Mouse (Mus musculus): ENCODE data around the gene Adamts10. TPM values are rescaled to one million over a fixed set of nuclear protein-coding genes. Genes with fewer than 3 reads are reported as not detected.

The Adamts10 gene
- polyA plus RNA-seq, 1 experiment from 2014 or later, result 36.4 TPM

DNA sequence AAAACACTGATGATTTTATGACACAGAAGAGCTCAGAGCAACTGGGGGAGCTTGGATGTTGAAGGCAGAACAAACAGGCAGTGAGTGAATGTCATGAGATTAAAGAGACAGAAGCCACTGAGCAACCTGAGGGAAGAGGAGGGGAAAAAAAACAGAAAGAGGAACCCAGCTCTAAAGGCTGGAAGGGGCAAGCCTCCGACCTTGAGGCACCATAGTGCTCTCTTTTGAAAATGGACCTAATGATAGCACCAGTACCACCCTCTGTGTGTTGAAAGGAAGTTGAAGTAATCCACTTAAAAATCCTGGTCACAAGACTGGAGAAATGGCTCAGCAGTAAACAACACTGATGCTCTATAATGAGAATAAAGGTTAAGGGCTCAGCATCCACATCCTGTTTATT lies 40.6 kb downstream of the Adamts10 start:
- H3K27ac ChIP-seq (ENCODE audit: low read depth, low read length), result no peak overlapping the region
- no peak overlapping the region for H3K4me3 ChIP-seq (ENCODE audit: low read depth, low read length)
- no peaks in the 10 kb centered on the region for H3K9me3 ChIP-seq (replicated peaks; ENCODE audit: control insufficient read depth, low read length)
- no peak overlapping the region for H3K9ac ChIP-seq (ENCODE audit: low read depth, low read length)
- H3K27me3 ChIP-seq (ENCODE audit: control insufficient read depth, insufficient read depth, low read length), result no peaks in the 10 kb centered on the region
- no peaks in the 10 kb centered on the region for H3K4me1 ChIP-seq (ENCODE audit: control insufficient read depth, insufficient read depth, low read length)
- WGBS (ENCODE audit: insufficient replicate concordance), result 58% methylated on average over 1 of the region's 1 CpGs
- H3K36me3 ChIP-seq (ENCODE audit: control insufficient read depth, insufficient read depth, low read length), result no peaks in the 10 kb centered on the region
- no peak for ATAC-seq (replicated peaks; ENCODE audit: insufficient number of reproducible peaks, low FRiP score, low TSS enrichment)
- no peak overlapping the region for H3K4me2 ChIP-seq

DNA sequence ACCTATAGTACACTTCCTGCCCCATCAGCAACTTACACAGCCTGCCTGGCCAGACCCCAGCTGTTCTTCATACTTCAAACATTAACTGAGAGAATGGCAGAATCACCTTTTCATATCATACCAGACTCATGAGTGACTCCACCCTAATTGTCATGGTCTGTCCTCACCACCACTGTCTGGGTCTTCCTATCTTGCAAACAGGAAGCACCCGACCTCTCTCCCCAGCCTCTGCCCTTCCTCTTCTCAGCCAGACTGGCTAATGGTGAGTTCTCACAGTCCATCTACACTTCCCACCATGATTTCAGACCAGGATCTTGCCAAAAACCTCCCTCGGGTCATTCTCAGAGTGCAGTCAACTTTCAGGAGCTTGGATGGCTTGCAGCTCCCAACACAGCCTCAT lies 42.2 kb downstream of the Adamts10 start:
- no peak for ATAC-seq (replicated peaks; ENCODE audit: insufficient number of reproducible peaks, low FRiP score, low TSS enrichment)
- H3K4me1 ChIP-seq (ENCODE audit: control insufficient read depth, insufficient read depth, low read length), result no peaks in the 10 kb centered on the region
- H3K9ac ChIP-seq (ENCODE audit: low read depth, low read length), result no peak overlapping the region
- no peaks in the 10 kb centered on the region for H3K9me3 ChIP-seq (replicated peaks; ENCODE audit: control insufficient read depth, low read length)
- WGBS (ENCODE audit: insufficient replicate concordance), result 55% methylated on average over 2 of the region's 2 CpGs
- no peaks in the 10 kb centered on the region for H3K27me3 ChIP-seq (ENCODE audit: control insufficient read depth, insufficient read depth, low read length)
- no peak overlapping the region for H3K4me2 ChIP-seq
- H3K27ac ChIP-seq (ENCODE audit: low read depth, low read length), result no peak overlapping the region
- no peak overlapping the region for H3K4me3 ChIP-seq (ENCODE audit: low read depth, low read length)
- H3K36me3 ChIP-seq (ENCODE audit: control insufficient read depth, insufficient read depth, low read length), result no peaks in the 10 kb centered on the region

DNA sequence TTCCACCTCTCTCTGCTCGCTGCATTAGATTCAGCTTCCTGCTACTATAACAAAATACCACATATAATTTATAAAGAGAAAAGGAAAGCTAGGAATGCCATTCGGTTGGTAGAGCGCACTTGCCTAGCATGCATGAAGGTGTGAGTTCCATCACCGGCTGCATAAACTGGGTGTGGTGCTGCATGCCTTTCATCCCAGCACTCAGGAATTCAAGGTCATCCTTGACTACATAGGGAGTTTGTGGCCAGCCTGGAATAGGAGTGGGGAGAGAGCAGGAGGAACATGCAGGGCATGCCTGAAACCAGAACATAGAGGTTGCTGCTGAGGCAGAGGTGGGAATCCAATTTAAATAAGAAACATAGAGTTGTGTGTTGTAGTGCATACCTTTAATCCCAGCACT lies 60.1 kb downstream of the Adamts10 start:
- Histone ChIP-seq H3K36me3 (ENCODE audit: control insufficient read depth, insufficient read depth, low read length) (no peaks in the 10 kb centered on the region), H3K27me3 (ENCODE audit: control insufficient read depth, insufficient read depth, low read length) (no peaks in the 10 kb centered on the region; the same call in none of the 2 replicates), H3K4me1 (ENCODE audit: control insufficient read depth, insufficient read depth, low read length) (no peaks in the 10 kb centered on the region), H3K27ac (ENCODE audit: low read depth, low read length) (no peak overlapping the region), H3K4me3 (ENCODE audit: low read depth, low read length) (no peak overlapping the region), H3K9me3 (replicated peaks; ENCODE audit: control insufficient read depth, low read length) (no peaks in the 10 kb centered on the region), H3K9ac (ENCODE audit: low read depth, low read length) (no peak overlapping the region), H3K4me2 (no peak overlapping the region)
- 81% methylated on average over 4 of the region's 4 CpGs for WGBS (ENCODE audit: insufficient replicate concordance)
- no peak for ATAC-seq (replicated peaks; ENCODE audit: insufficient number of reproducible peaks, low FRiP score, low TSS enrichment)

DNA sequence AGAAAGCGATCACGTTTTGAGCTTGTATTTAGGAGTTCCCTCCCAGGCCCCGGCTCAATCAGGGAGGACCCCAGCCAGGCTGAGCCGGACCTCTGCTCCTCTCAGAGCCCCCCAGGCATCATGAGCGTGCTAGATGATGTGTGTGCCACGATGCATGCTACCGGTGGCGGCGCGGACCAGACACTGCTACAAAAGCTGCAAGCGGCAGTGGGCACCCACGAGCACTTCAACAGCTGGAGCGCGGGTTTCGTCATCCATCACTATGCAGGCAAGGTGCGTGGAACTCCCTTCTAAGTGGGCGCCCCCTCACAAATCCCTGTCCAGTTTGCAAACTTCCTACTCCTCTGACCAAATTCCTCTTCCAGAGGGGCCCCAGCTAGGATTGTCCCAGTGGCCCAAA lies 62.0 kb downstream of the Adamts10 start:
- 57% methylated on average over 17 of the region's 17 CpGs for WGBS (ENCODE audit: insufficient replicate concordance)

DNA sequence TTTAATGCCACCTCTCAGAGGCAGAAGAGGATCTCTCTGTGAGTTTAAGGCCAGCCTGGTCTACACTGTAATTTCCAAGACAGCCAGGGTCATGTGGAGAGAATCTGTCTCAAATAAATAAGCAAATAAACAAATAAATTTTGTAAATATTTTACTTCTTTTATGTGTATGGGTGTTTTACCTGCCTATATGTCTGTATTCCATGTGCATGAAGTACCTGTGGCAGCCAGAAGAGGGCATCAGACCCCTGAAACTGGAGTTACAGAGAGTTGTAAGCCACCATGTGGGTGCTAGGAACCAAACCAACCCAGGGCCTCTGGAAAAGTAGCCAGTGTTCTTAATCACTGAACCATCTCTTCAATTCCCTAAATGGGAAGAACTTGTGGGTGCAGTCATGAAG lies 73.3 kb downstream of the Adamts10 start:
- H3K4me3 ChIP-seq (ENCODE audit: low read depth, low read length), result no peak overlapping the region
- no peak overlapping the region for H3K27ac ChIP-seq (ENCODE audit: low read depth, low read length)
- no peaks in the 10 kb centered on the region for H3K4me1 ChIP-seq (ENCODE audit: control insufficient read depth, insufficient read depth, low read length)
- H3K36me3 ChIP-seq (ENCODE audit: control insufficient read depth, insufficient read depth, low read length), result no peaks in the 10 kb centered on the region
- H3K27me3 ChIP-seq (ENCODE audit: control insufficient read depth, insufficient read depth, low read length), result no peaks in the 10 kb centered on the region
- ATAC-seq (replicated peaks; ENCODE audit: insufficient number of reproducible peaks, low FRiP score, low TSS enrichment), result no peak
- H3K4me2 ChIP-seq, result no peak overlapping the region
- no peaks in the 10 kb centered on the region for H3K9me3 ChIP-seq (replicated peaks; ENCODE audit: control insufficient read depth, low read length)
- H3K9ac ChIP-seq (ENCODE audit: low read depth, low read length), result no peak overlapping the region

More for the DNA sequence above, 62.0 kb downstream of the Adamts10 start:
- Histone ChIP-seq H3K27ac (ENCODE audit: low read depth, low read length) (no peak overlapping the region), H3K27me3 (ENCODE audit: control insufficient read depth, insufficient read depth, low read length) (no peaks in the 10 kb centered on the region; the same call in none of the 2 replicates), H3K9ac (ENCODE audit: low read depth, low read length) (no peak overlapping the region), H3K9me3 (replicated peaks; ENCODE audit: control insufficient read depth, low read length) (no peaks in the 10 kb centered on the region), H3K36me3 (ENCODE audit: control insufficient read depth, insufficient read depth, low read length) (no peaks in the 10 kb centered on the region), H3K4me2 (no peak overlapping the region), H3K4me1 (ENCODE audit: control insufficient read depth, insufficient read depth, low read length) (no peaks in the 10 kb centered on the region), H3K4me3 (ENCODE audit: low read depth, low read length) (no peak overlapping the region)
- ATAC-seq (replicated peaks; ENCODE audit: insufficient number of reproducible peaks, low FRiP score, low TSS enrichment), result no peak

DNA sequence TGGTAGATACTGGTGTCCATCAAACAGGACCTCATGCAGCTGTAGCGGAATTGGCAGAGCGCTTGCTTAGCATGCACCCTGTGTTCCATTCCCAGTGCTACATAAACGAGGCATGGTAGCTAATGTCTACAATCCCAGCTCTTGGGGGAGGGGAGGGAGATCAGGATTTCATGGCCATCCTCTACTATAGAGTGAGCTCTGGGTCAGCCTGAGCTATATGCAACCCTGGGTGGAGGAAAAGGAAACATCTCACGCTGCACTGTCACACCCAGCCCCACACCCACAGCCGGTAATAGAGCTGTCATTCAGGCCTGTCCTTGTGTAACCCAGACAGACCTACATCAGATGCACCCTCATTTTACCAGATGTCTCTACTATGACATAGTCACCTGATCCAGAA lies 74.5 kb downstream of the Adamts10 start:
- 83% methylated on average over 5 of the region's 5 CpGs for WGBS (ENCODE audit: insufficient replicate concordance)
- H3K27ac ChIP-seq (ENCODE audit: low read depth, low read length), result no peak overlapping the region
- ATAC-seq (replicated peaks; ENCODE audit: insufficient number of reproducible peaks, low FRiP score, low TSS enrichment), result no peak
- no peak overlapping the region for H3K4me3 ChIP-seq (ENCODE audit: low read depth, low read length)
- H3K9me3 ChIP-seq (replicated peaks; ENCODE audit: control insufficient read depth, low read length), result no peaks in the 10 kb centered on the region
- no peak overlapping the region for H3K9ac ChIP-seq (ENCODE audit: low read depth, low read length)
- H3K27me3 ChIP-seq (ENCODE audit: control insufficient read depth, insufficient read depth, low read length), result no peaks in the 10 kb centered on the region
- H3K4me2 ChIP-seq, result no peak overlapping the region
- no peaks in the 10 kb centered on the region for H3K36me3 ChIP-seq (ENCODE audit: control insufficient read depth, insufficient read depth, low read length)
- H3K4me1 ChIP-seq (ENCODE audit: control insufficient read depth, insufficient read depth, low read length), result no peaks in the 10 kb centered on the region

DNA sequence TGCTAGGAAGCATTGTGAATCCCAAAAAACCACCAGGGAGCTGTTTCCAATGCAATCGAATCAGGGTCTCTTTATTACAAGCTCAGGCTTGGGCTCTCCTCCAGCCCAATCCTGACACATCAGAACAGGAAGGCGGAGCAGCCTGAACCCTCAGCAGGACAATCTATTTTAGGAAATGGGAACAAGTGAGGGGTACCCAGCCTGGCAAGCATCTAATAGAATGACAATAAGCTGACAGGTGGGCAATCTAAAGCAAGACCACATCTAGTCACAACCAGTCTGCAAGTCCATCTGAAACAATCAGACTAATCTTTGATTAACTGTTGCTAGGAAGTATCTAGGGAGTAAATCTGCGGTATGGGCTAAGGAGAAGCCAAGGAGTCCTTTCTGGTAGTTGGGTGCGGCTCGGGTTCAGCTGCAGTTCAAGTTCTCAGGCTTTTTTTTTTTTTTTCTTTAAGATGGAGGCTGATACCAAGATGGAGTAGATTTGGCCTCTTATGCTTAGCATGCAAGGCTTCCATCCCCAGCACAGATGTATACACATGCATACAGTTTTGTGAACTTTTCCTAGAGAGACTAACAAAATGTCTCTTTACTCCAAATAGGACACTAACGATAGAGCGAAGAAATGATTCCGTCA lies 76.0 kb downstream of the Adamts10 start:
- Histone ChIP-seq H3K36me3 (ENCODE audit: control insufficient read depth, insufficient read depth, low read length) (no peaks in the 10 kb centered on the region), H3K27me3 (ENCODE audit: control insufficient read depth, insufficient read depth, low read length) (no peaks in the 10 kb centered on the region), H3K4me3 (ENCODE audit: low read depth, low read length) (no peak overlapping the region), H3K9me3 (replicated peaks; ENCODE audit: control insufficient read depth, low read length) (no peaks in the 10 kb centered on the region), H3K27ac (ENCODE audit: low read depth, low read length) (no peak overlapping the region), H3K9ac (ENCODE audit: low read depth, low read length) (no peak overlapping the region), H3K4me1 (ENCODE audit: control insufficient read depth, insufficient read depth, low read length) (no peaks in the 10 kb centered on the region), H3K4me2 (no peak overlapping the region)
- 84% methylated on average over 8 of the region's 8 CpGs for WGBS (ENCODE audit: insufficient replicate concordance)
- ATAC-seq (replicated peaks; ENCODE audit: insufficient number of reproducible peaks, low FRiP score, low TSS enrichment), result no peak

DNA sequence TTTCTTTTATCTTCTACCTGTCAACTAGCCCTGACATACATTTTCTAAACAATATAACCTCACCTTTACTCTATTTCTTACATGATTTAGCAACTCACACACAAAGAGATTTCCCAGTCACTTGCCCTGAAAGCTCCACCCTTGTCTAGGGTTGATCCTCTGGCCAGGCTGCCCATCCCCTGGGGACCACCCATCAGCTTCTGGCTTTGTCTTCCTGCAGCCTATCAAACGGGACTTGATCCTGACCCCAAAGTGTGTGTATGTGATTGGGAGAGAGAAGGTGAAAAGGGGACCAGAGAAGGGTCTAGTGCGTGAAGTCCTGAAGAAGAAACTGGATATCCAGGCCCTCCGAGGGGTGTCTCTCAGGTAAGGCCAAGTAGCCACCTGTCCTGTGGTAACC lies 76.8 kb downstream of the Adamts10 start:
- ATAC-seq (replicated peaks; ENCODE audit: insufficient number of reproducible peaks, low FRiP score, low TSS enrichment), result no peak
- Histone ChIP-seq H3K27me3 (ENCODE audit: control insufficient read depth, insufficient read depth, low read length) (no peaks in the 10 kb centered on the region), H3K9me3 (replicated peaks; ENCODE audit: control insufficient read depth, low read length) (no peaks in the 10 kb centered on the region), H3K4me3 (ENCODE audit: low read depth, low read length) (no peak overlapping the region), H3K9ac (ENCODE audit: low read depth, low read length) (no peak overlapping the region), H3K4me2 (no peak overlapping the region), H3K4me1 (ENCODE audit: control insufficient read depth, insufficient read depth, low read length) (no peaks in the 10 kb centered on the region), H3K36me3 (ENCODE audit: control insufficient read depth, insufficient read depth, low read length) (no peaks in the 10 kb centered on the region), H3K27ac (ENCODE audit: low read depth, low read length) (no peak overlapping the region)
- 77% methylated on average over 3 of the region's 3 CpGs for WGBS (ENCODE audit: insufficient replicate concordance)

DNA sequence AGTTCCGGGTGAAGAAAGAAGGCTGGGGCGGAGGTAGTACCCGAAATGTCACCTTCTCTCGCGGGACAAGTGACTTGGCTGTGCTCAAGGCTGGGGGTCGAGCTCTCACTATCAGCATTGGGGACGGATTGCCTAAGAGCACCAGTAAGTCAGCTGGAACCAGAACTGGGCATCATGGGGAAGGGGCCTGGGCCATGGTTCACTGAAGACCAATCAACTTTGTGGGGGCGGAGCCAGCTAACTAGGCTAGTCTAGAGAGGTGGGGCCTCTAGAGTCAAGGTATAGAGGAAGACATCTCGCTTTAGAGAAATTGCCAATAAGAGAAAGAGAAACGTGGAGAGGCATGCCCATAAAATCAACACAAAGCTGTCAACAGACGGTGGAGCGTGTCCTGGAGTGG lies 77.9 kb downstream of the Adamts10 start:
- ATAC-seq (replicated peaks; ENCODE audit: insufficient number of reproducible peaks, low FRiP score, low TSS enrichment), result no peak
- WGBS (ENCODE audit: insufficient replicate concordance), result 75% methylated on average over 12 of the region's 12 CpGs
- Histone ChIP-seq H3K36me3 (ENCODE audit: control insufficient read depth, insufficient read depth, low read length) (no peaks in the 10 kb centered on the region), H3K9me3 (replicated peaks; ENCODE audit: control insufficient read depth, low read length) (no peaks in the 10 kb centered on the region), H3K4me2 (no peak overlapping the region), H3K4me1 (ENCODE audit: control insufficient read depth, insufficient read depth, low read length) (no peaks in the 10 kb centered on the region), H3K27me3 (ENCODE audit: control insufficient read depth, insufficient read depth, low read length) (no peaks in the 10 kb centered on the region), H3K9ac (ENCODE audit: low read depth, low read length) (no peak overlapping the region), H3K27ac (ENCODE audit: low read depth, low read length) (no peak overlapping the region), H3K4me3 (ENCODE audit: low read depth, low read length) (no peak overlapping the region)
